Mouse (Mus musculus) neural tube, embryonic 15.5 days (tissue): ENCODE measurements around the gene Dcdc2b. TPM values are rescaled to one million over a fixed set of nuclear protein-coding genes. Genes with fewer than 3 reads are reported as not detected.
A peak's percentile ranks its signal among the peaks of the same experiment; 100 is the strongest.

ENCODE experiments used
- ATAC-seq: fragments of 200-750 bp; cut with Nextera tagmentation; 2 replicates; pipeline ENCODE4 v1.8.0; 2017; ENCODE audit warnings: mild to moderate bottlenecking, moderate TSS enrichment, moderate library complexity; ENCODE audit not compliant: low FRiP score
- H3K27ac ChIP-seq: fragments of 300-500 bp; sonication (generic); replicated peaks from 2 replicates; pipeline ENCODE4 v1.5.1; 2015; ENCODE audit warnings: mild to moderate bottlenecking, inconsistent platforms
- H3K27me3 ChIP-seq: fragments of 300-500 bp; sonication (generic); replicated peaks from 2 replicates; pipeline ENCODE4 v1.6.1; 2015; ENCODE audit warnings: inconsistent platforms
- H3K36me3 ChIP-seq: fragments of 300-500 bp; sonication (generic); 2 replicates; pipeline ENCODE4 v1.6.1; 2015; ENCODE audit warnings: inconsistent platforms
- H3K4me1 ChIP-seq: fragments of 300-500 bp; sonication (generic); 2 replicates; pipeline ENCODE4 v1.6.1; 2015; ENCODE audit warnings: inconsistent platforms
- H3K4me2 ChIP-seq: fragments of 300-500 bp; sonication (generic); 2 replicates; pipeline ENCODE4 v1.6.1; 2015; ENCODE audit warnings: inconsistent platforms, mild to moderate bottlenecking, moderate library complexity
- H3K4me3 ChIP-seq: fragments of 300-500 bp; sonication (generic); replicated peaks from 2 replicates; pipeline ENCODE4 v1.5.1; 2015; ENCODE audit warnings: mild to moderate bottlenecking, inconsistent platforms
- H3K9ac ChIP-seq: fragments of 300-500 bp; sonication (generic); replicated peaks from 2 replicates; pipeline ENCODE4 v1.6.1; 2015; ENCODE audit warnings: mild to moderate bottlenecking, inconsistent platforms
- H3K9me3 ChIP-seq: fragments of 300-500 bp; sonication (generic); replicated peaks from 2 replicates; pipeline ENCODE4 v1.6.1; 2016; ENCODE audit warnings: inconsistent platforms
- WGBS: fragments of 180-500 bp; shearing (Covaris S2); methylation state at CpG from one replicate; pipeline ENCODE4 v1.1.7; 2015; ENCODE audit warnings: mixed read lengths; 5-methylcytosine and 5-hydroxymethylcytosine counted together
- polyA plus RNA-seq: library from polyadenylated mRNA; unstranded; fragments of >200 nt; fragmentation: Nextera tagmentation; extraction: Ambion mirVana; gene quantifications from 2 replicates; pipeline ENCODE4 v1.2.1, GENCODE M21; 2015

Gene Dcdc2b
- polyA plus RNA-seq, 1 experiment from 2014 or later: 2.5 TPM

DNA sequence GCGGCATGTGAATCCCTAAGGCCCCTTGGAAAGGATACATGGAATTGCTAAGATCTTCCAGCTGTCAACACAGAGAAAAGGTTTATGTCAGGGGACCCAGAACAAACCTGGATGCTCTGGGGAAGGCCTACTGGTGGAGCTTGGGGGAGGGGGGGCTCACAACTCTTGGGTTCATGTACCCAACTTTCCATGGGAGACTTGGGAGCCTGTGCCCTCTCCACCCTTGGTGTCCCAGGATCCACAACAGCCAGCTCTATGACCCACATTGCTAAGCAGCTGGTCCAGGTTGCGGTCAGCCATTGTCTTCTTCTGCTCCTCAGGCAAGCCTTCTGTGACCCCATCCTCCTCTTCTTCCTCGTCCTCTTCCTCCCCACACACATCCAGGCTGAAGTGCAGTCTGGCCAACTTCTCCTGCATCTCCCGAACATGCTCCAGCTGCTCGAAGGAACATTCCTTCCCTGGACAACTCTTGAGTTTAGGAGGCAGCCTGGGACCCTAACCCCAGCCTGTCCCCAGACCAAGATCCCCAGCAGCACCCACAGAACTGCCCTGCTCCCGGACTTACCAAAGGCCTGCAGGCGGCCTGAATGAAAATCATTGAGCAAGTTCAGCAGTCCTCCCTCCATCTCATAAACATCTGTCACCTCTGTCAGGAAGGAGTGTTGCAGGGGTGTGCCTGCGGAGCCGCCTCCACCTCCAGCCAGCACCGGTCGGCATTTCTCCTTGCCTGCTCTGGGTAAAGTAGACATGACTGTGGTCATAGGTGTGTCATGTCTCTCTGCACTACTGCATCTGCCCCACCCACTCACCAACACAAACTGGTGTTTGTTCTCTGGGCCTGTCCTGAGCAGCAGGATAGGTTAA lies 6.6 kb upstream of the Dcdc2b start:
- peaks cover 11% of the 10 kb centered on the region; the same call in 1 of the 2 replicates for H3K36me3 ChIP-seq
- 90% methylated on average over 11 of the region's 11 CpGs for WGBS
- H3K4me1 ChIP-seq: peaks cover 65% of the 10 kb centered on the region
- ATAC-seq: no peak
- H3K27ac ChIP-seq: peak overlapping the region; percentile 13; the same call in 1 of the 2 replicates
- no peaks in the 10 kb centered on the region for H3K27me3 ChIP-seq
- no peak overlapping the region for H3K4me3 ChIP-seq
- 0 out of 2 replicates have a peak overlapping the region, but pooled peaks have one; percentile 11 for H3K9ac ChIP-seq
- H3K4me2 ChIP-seq: peak overlapping the region; percentile 0; the same call in 1 of the 2 replicates
- H3K9me3 ChIP-seq: no peaks in the 10 kb centered on the region

DNA sequence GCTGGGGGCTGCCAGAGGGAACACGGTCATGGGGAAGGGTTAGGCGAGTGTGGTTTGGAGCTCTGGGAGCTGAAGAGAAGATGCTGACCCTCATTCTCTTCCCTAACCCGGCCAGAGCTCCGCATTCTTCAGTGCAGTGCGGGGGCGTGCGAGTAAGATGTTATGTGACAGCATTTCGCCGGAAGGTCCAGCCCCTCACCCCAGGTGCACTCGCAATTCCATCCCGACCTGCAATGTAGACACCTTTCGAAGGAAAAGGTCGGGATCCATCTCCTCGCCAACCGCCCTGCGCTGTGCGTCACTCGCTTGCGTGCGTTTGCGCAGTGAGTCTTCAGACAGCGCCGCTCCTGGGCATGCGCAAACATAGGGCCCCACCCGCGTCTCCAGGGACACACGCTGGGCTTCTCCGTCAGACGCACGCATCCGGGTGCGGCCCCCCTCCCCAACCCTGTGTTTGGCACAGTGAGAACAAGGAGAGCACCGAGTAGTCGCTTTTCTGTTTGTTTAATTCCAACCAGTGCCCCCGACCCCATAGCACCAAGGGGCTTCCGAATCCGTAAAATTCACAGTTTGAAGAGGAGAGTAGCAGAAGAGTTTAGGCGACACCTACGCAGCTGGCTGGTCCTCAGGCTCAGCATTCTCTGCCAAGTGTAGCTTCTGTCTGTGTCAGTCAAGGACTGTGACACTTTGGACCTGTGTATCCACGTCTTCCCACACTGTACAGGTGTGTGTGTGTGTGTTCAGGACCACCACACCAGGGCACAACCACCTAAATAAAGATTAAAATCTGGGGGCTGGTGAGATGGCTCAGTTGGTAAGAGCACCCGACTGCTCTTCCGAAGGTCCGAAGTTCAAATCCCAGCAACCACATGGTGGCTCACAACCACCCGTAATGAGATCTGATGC lies 5.0 kb upstream of the Dcdc2b start, which contains the start of gene Iqcc:
TSS of gene Iqcc (minus strand) at position 314 of the 906 bp plus-strand sequence.
- peak within 1 kb of the TSS; percentile 93 for H3K27ac ChIP-seq
- WGBS: 4% methylated on average over 44 of the region's 44 CpGs
- no peaks in the 10 kb centered on the region for H3K9me3 ChIP-seq
- H3K36me3 ChIP-seq: peaks cover 11% of the 10 kb centered on the region; the same call in 1 of the 2 replicates
- peaks cover 58% of the 10 kb centered on the region for H3K4me1 ChIP-seq
- peak within 1 kb of the TSS; percentile 85 for H3K4me2 ChIP-seq
- peak; percentile 90 for ATAC-seq
- H3K9ac ChIP-seq: peak within 1 kb of the TSS; percentile 85
- peak within 1 kb of the TSS; percentile 66 for H3K4me3 ChIP-seq
- H3K27me3 ChIP-seq: no peaks in the 10 kb centered on the region

DNA sequence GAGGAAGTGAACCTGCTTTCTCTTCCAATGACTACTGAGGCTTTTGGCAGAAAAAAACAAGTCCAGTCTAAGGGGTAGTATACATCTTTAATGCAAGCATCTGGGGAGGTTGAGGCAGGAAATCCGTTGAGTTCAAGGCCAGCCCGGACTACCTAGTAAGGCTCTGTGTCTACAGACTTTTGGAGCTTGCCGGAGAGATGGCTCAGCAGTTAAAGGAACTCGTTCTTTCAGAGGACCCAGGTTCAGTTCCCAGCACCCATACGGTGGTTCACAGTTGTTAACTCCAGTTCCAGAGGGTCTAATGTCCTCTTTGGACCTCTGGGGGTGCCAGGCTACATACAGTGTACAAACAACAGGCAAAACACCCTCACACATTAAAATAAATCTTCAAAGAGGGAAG lies 4.0 kb upstream of the Dcdc2b start:
- no peaks in the 10 kb centered on the region for H3K9me3 ChIP-seq
- peaks cover 59% of the 10 kb centered on the region for H3K4me1 ChIP-seq
- H3K4me3 ChIP-seq: peak overlapping the region; percentile 66
- peaks cover 11% of the 10 kb centered on the region; the same call in 1 of the 2 replicates for H3K36me3 ChIP-seq
- H3K9ac ChIP-seq: peak overlapping the region; percentile 85
- 95% methylated on average over 5 of the region's 5 CpGs for WGBS
- no peaks in the 10 kb centered on the region for H3K27me3 ChIP-seq
- ATAC-seq: no peak
- peak overlapping the region; percentile 93 for H3K27ac ChIP-seq
- H3K4me2 ChIP-seq: peak overlapping the region; percentile 85

- Histone ChIP-seq H3K36me3 (peaks cover 11% of the 10 kb centered on the region; the same call in 1 of the 2 replicates), H3K4me1 (peaks cover 50% of the 10 kb centered on the region), H3K9ac (no peak overlapping the region), H3K4me3 (no peak overlapping the region), H3K27me3 (no peaks in the 10 kb centered on the region), H3K9me3 (no peaks in the 10 kb centered on the region), H3K27ac (no peak overlapping the region), H3K4me2 (no peak overlapping the region)
- no peak for ATAC-seq
- WGBS: 96% methylated on average over 7 of the region's 7 CpGs
Measured at GRCm38 (mm10) chr4:129617121-129617641, 3.1 kb upstream of the Dcdc2b start.

- Histone ChIP-seq H3K27me3 (no peaks in the 10 kb centered on the region), H3K9me3 (no peaks in the 10 kb centered on the region), H3K4me3 (no peak overlapping the region), H3K4me1 (peaks cover 45% of the 10 kb centered on the region), H3K4me2 (no peak overlapping the region), H3K9ac (no peak overlapping the region), H3K27ac (no peak overlapping the region), H3K36me3 (peaks cover 11% of the 10 kb centered on the region; the same call in 1 of the 2 replicates)
- WGBS: 95% methylated on average over 3 of the region's 3 CpGs
- ATAC-seq: no peak
Measured at GRCm38 (mm10) chr4:129616631-129617030, 2.6 kb upstream of the Dcdc2b start.

DNA sequence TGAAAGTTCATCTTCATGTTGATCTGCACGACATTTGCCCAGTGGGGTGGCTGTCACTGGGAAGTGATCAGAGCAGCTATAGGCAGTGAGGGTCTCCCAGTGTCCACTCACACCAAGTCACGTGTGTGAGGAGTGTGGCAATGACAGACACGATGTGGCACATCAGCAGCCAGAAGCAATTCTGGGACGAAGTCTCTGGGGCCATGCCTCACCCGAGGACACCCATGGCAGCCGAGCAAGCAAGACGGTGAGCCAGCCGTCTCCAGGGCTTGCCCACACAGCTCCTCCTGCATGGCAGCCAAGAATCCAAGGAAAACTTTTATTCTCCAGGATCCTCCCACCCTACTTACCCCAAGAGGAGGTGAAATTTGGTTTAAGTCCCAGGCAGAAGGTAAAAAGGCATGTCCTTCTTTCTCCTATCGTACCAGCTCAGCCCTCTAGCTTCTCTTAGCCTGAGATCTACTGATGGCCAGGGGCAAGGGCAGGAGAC lies 1.8 kb upstream of the Dcdc2b start:
- no peak for ATAC-seq
- H3K4me1 ChIP-seq: peaks cover 37% of the 10 kb centered on the region
- no peaks in the 10 kb centered on the region for H3K27me3 ChIP-seq
- no peak overlapping the region for H3K4me2 ChIP-seq
- H3K4me3 ChIP-seq: no peak overlapping the region
- H3K9me3 ChIP-seq: no peaks in the 10 kb centered on the region
- H3K36me3 ChIP-seq: peaks cover 11% of the 10 kb centered on the region; the same call in 1 of the 2 replicates
- no peak overlapping the region for H3K27ac ChIP-seq
- 92% methylated on average over 9 of the region's 9 CpGs for WGBS
- H3K9ac ChIP-seq: no peak overlapping the region

DNA sequence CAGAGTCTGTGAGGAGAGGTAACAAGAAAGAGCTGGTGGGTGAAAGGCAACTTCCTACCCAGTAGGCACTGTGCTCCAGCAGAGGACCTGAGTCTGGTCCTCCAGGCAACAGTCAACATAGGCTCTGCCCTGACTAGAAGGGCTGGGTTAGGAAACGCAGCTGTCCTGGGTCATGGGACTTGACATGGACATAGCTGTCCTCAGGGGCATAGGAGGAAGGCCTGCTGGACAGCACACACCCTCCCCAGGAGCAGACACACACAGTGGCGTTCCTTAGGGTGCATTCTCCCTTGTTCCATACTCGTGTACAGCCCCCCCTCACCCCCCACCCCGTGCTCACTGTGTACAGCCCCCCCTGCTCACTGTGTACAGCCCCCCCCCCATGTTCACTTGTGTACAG lies 3.6 kb downstream of the Dcdc2b start:
- Histone ChIP-seq H3K36me3 (peaks cover 19% of the 10 kb centered on the region), H3K27me3 (no peaks in the 10 kb centered on the region), H3K9me3 (no peaks in the 10 kb centered on the region), H3K4me2 (no peak overlapping the region), H3K4me3 (no peak overlapping the region), H3K27ac (no peak overlapping the region), H3K9ac (no peak overlapping the region), H3K4me1 (peaks cover 18% of the 10 kb centered on the region; the same call in 1 of the 2 replicates)
- ATAC-seq: no peak
- 81% methylated on average over 4 of the region's 4 CpGs for WGBS

DNA sequence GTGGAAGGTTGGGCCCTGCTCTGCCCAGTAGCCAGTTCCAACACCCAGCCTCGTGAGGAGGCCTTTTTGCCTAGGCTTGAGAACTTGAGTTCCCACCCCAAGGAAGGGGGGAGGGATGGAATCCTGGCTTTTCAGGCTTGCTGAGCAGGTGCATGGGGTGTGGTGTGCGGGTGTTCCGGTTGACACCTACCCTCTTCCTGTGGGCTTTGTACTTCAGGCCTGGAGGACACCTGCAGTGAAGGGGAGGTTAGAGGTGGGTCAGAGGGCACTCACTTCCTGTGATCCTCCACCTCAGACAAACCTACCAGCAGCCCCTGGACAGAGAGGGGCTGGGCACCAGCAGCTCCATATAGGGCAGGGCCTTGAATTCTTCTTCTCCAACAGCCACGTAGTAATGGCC lies 4.0 kb downstream of the Dcdc2b start:
- Histone ChIP-seq H3K9me3 (no peaks in the 10 kb centered on the region), H3K4me1 (peaks cover 18% of the 10 kb centered on the region; the same call in 1 of the 2 replicates), H3K4me2 (no peak overlapping the region), H3K27ac (no peak overlapping the region), H3K9ac (no peak overlapping the region), H3K27me3 (no peaks in the 10 kb centered on the region), H3K4me3 (no peak overlapping the region), H3K36me3 (peaks cover 21% of the 10 kb centered on the region)
- WGBS: 73% methylated on average over 4 of the region's 4 CpGs
- no peak for ATAC-seq

- Histone ChIP-seq H3K9me3 (no peaks in the 10 kb centered on the region), H3K4me2 (no peak overlapping the region), H3K36me3 (peaks cover 26% of the 10 kb centered on the region), H3K9ac (no peak overlapping the region), H3K4me3 (no peak overlapping the region), H3K27me3 (no peaks in the 10 kb centered on the region), H3K4me1 (peaks cover 13% of the 10 kb centered on the region; the same call in 1 of the 2 replicates), H3K27ac (no peak overlapping the region)
- no peak for ATAC-seq
- WGBS: 75% methylated on average over 12 of the region's 12 CpGs
Measured at GRCm38 (mm10) chr4:129609139-129609631, 4.9 kb downstream of the Dcdc2b start.

- peaks cover 9% of the 10 kb centered on the region; the same call in 1 of the 2 replicates for H3K4me1 ChIP-seq
- H3K27me3 ChIP-seq: no peaks in the 10 kb centered on the region
- 33% methylated on average over 7 of the region's 7 CpGs for WGBS
- peak; percentile 82 for ATAC-seq
- peaks cover 32% of the 10 kb centered on the region for H3K36me3 ChIP-seq
- H3K27ac ChIP-seq: peak overlapping the region; percentile 60
- H3K4me3 ChIP-seq: no peak overlapping the region
- H3K4me2 ChIP-seq: no peak overlapping the region
- H3K9ac ChIP-seq: no peak overlapping the region; the same call in 1 of the 2 replicates
- no peaks in the 10 kb centered on the region for H3K9me3 ChIP-seq
Measured at GRCm38 (mm10) chr4:129608426-129609025, 5.5 kb downstream of the Dcdc2b start.
